Mouse (Mus musculus) MEL (cell line): Measurements from ENCODE around the gene Acaa1a.

Experiments
- CTCF ChIP-seq, 3 experiments: IDR thresholded peaks in 2 of 3; conservative IDR thresholded peaks in 1 of 3; 2 replicates each; pipeline ENCODE4 v1.5.1; 2011 to 2012; ENCODE audit warnings: low read length in 3 of 3, low read depth in 2 of 3, mild to moderate bottlenecking in 2 of 3, improper control_type of control experiment in 1 of 3, inconsistent platforms in 1 of 3, mixed read lengths in 1 of 3, moderate library complexity in 1 of 3; ENCODE audit not compliant: control insufficient read depth in 1 of 3, insufficient read depth in 1 of 3, poor library complexity in 1 of 3, severe bottlenecking in 1 of 3
- KAT2A ChIP-seq: conservative IDR thresholded peaks from 2 replicates; pipeline ENCODE4 v1.6.1; 2012; ENCODE audit warnings: low read depth, low read length, improper control_type of control experiment, inconsistent platforms
- MYC ChIP-seq: IDR thresholded peaks from 2 replicates; pipeline ENCODE4 v1.6.1; 2011; ENCODE audit warnings: low read depth, mild to moderate bottlenecking, low read length, improper control_type of control experiment, moderate library complexity
- SMC3 ChIP-seq: IDR thresholded peaks from 2 replicates; pipeline ENCODE4 v1.6.1; 2011; ENCODE audit warnings: low read depth, low read length, improper control_type of control experiment
- TCF12 ChIP-seq: IDR thresholded peaks from 2 replicates; pipeline ENCODE4 v1.6.1; 2014; ENCODE audit warnings: low read depth, mild to moderate bottlenecking, inconsistent platforms, low read length, improper control_type of control experiment, moderate library complexity

DNA sequence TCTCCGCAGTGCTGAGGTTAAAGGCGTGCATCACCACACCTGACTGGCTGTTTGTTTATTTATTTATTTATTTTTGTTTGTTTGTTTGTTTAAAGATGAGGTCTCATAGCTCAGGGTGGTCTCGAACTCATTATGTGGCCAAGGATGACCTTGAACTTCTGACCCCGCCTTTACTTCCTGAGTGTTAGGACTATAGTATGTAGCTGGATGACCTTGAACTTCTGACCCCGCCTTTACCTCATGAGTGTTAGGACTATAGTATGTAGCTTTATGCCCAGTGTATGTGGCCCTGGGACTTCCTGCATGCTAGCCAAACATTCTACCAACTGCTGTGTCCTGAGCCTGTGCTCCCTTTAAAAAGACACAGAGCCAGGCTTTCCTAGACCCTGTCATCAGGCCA, 21.9 kb downstream of the Acaa1a start:
- no peak for TF ChIP-seq TCF12
- TF ChIP-seq SMC3, result no peak
- TF ChIP-seq MYC, result no peak
- TF ChIP-seq KAT2A, result no peak
- TF ChIP-seq CTCF (IDR thresholded peaks at IDR 0.05 in 2 of 3, conservative IDR thresholded peaks at IDR 0.05 in 1 of 3; ENCODE audit: control insufficient read depth in 1 of 3, insufficient read depth in 1 of 3, low read depth in 2 of 3, low read length in 3 of 3, poor library complexity in 1 of 3, severe bottlenecking in 1 of 3), result no peak
